Mouse (Mus musculus): Measurements from ENCODE around the gene Osbpl11.
"Not testable (repeated sequence)": the region's sequence is repeated elsewhere in the genome, so short reads cannot be mapped to it uniquely, and the experiment has no call there.

DNA sequence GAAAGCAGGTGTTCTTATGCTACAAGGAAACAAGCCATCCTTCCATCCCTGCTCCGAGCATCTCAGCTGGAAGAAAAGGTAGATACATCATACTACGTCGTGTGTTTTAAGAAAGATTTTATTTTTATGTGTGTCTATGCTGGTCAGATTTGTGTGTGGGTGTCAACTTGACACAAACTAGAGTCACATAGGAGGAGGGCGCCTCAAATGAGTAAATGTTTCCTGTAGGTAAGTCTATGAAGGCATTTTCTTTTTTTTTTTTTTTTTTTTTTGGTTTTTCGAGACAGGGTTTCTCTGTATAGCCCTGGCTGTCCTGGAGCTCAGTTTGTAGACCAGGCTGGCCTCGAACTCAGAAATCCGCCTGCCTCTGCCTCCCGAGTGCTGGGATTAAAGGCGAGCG lies 5.6 kb upstream of the Osbpl11 start:
- TF ChIP-seq CTCF, EP300 (IDR thresholded peaks at IDR 0.05; ENCODE audit: low read depth): not testable (repeated sequence)
